Mouse (Mus musculus) embryonic fibroblast, embryonic 13.5 days (primary cell): ENCODE data around the gene Tenm4.

Experiments
- CTCF ChIP-seq: IDR thresholded peaks from 2 replicates; pipeline ENCODE4 v1.5.1; 2011; ENCODE audit warnings: mild to moderate bottlenecking, control low read depth, low read length, moderate library complexity, borderline replicate concordance; ENCODE audit not compliant: insufficient read depth
- POLR2A ChIP-seq: IDR thresholded peaks from 2 replicates; pipeline ENCODE4 v1.6.1; 2011; ENCODE audit warnings: low read depth, mild to moderate bottlenecking, control low read depth, low read length, moderate library complexity

GRCm38 (mm10) chr7:96596402-96597195, 425.6 kb downstream of the Tenm4 start:
- TF ChIP-seq POLR2A (no peak), CTCF (no peak)
